Mouse (Mus musculus) thymus, postnatal 36 days (tissue): ENCODE measurements around the gene Gm20696.

Experiments used
- DNase-seq, 2 experiments: peaks; one replicate each; pipeline ENCODE4 v3.0.0; 2022; ENCODE audit warnings: mixed read lengths in 2 of 2

The Gm20696 gene

DNA sequence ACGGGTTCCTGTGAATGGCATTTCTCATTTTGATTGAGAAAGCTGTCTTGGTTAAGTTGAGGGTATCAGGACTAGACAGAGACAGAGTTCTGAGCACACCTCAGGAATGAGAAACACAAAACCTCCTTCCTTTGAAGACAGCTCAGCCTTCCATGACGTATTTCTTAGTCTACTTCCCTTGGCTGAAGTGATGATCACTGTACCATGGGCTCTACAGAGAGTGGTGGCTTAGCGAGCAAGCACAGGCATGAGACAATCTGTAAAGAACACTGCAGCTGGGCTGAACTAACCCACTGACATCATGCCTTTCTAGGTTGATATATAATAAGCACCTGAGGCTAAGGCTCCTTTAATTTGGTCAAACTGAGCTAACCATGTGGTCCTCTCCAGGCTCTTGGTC lies 316.0 kb downstream of the Gm20696 start:
- no peak for DNase-seq

DNA sequence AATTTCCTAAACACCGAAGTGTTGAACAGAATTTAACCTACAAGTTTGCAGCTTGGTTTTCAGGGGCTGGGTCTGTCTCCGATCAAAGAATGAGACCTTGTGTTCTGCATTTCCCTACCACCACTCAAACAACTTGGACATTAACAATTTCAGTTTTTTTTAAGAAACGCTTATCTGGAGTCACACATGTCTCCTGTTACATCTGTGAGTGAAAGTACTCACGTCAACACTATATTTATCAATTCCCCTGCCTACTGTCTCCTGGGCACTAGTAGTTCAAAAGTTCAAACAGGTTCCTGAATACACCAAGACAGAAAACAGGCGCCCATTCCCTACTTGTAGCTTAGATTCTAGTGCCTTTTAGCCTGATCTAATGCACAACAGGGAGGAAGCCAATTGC lies 316.4 kb downstream of the Gm20696 start:
- DNase-seq, result no peak

DNA sequence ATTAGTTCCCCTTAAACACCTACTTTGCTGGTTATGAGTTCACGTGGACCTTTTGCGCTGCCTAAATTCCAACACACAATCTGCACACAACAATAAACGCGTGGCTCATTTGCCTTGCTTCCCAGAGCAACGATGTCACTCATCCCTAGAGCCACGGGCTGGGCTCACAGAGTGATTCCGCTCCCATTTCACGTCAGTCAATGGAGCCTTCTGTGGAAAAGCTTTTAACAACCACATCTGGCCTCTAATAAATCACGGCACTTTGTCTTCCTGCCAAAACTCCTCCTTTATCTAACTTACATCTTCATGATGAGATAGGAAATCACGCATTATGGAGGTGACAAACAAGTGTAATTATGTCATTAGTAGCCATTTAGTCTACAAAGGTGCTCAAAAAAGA lies 318.8 kb downstream of the Gm20696 start:
- no peak for DNase-seq

DNA sequence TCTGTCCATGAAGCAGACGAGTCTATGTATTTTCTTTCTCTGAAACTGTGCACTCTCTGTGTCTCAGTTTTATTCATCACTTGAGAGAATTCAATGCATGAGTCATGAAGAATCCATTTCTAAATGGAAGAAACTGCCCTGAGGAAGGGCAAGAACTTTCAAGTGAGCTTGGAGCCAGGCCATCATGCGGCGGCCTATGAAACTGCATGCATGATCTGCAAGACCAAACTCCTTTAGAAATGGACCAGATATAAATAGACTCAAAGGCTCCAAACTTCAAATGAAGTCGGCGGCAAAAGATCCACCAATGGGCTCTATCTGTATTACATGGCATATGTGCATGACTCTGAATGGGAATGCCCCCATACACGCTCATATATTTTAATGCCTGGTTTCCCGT lies 321.6 kb downstream of the Gm20696 start:
- DNase-seq, result no peak

DNA sequence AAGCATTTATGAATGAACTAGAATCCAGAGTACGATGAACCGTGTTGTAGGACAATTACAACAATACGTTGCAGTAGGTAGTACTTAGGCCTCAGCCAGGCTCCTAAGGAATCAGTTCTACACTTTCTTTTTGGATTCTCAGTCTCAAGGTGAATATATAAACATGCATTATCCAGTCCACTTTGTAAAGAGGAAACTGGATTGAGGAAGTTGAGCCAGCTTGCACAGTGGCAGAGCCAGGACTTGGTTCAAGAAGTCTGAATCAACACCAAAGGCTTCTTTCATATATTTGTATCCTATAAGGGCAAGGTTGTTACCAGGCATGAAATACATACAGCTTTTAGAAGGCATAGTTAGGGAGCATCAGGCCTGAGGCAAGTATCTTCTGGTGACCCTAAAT lies 322.2 kb downstream of the Gm20696 start:
- no peak for DNase-seq

DNA sequence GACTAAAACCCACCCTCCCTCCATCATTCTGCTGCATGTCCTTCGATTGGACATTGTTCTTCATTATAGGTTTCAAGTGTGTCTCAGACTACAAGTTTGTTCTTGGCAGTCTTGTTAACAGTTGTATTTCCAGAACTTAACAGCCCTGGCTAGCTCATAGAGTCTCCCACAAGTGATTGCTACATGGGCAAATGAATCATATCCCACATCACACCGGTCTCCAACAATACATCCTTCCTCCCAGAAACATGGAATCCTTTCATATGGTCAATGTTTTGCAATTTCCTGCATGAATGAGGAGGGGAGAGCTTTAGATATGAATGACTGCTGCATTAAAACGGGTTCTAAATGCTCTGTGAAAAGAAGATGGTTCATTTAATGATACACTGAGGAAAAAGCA lies 322.8 kb downstream of the Gm20696 start:
- DNase-seq, result no peak

DNA sequence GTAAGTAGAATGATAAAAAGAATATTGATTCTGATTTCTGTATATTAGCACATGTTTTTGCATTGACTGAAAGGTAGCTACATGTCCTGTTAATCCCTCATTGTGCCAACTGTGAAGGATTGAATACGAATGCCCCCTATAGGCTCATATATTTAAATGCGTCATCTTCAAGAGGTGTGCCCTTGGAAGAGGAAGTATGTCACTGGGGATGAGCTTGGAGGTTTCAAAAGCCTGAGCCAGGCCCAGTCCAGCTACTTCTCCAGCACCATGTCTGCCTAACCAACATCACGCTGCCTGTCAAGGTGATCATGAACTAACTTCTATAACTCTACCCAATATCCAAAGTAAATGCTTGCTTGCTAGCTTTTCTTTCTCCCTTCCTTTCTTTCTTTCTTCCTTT lies 324.2 kb downstream of the Gm20696 start:
- no peak for DNase-seq

DNA sequence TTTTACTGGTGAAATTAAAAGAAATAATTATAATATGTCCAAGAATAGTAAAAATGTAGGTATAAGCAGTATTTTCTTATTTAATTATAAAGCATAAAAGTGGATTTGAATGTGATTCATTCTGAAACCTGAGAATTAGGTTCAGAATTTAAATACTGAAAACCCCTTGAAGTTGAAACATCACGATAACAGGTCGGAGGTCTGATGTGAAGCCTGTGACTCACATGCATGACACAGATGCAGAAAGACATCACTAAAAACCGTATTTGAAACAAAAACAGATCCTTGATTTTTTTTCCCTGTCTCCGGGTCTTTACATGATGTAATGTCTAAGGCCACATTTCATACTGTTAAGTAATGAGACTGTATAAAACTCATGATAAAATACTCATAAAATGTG lies 325.7 kb downstream of the Gm20696 start:
- no peak for DNase-seq

DNA sequence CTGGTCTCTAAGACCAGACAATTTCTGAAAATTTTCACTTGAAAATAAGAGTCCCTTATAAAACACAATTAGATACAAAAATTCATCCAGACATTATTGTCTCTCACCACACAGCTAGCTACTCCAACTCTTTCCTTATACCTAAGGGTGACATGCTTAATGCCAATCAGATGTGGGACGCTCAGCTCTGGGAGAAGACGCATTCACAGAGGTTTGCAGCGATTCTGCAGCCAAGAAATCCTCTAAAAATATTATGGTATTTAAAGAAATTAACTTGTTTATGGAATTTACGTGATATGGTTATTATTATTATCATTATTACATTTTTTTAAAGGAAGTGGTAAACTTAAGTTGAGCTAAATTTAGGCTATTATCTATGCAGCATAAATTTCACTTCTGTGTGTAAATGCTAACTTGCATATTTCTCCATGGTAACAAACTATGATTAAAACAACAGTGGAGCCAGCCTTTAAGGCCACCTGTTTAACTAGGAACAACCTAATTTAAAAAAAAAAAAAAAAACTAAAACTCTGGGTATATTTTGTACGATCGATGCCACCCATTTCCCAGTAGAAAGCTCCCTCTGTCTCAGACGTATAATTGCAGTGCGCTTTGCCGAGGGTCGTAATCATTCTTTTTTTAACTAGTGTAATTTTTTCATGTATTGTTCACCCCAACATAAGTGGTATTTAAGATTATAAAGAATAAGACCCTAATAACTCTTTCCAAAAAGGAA lies 326.4 kb downstream of the Gm20696 start:
- no peak for DNase-seq

DNA sequence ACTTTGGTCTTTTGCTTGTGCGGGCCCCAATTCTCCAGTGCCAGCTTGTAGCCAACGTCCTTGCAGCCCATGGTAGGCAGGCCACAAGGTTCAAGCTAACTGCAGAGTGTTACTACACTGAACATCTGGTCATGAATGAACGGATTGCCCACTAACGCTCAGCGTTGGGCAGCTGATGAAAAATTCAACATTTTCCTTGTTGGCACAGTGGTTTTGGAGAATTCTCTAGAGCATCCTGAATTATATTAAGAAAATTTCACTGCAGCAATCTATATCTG lies 327.3 kb downstream of the Gm20696 start:
- no peak for DNase-seq

DNA sequence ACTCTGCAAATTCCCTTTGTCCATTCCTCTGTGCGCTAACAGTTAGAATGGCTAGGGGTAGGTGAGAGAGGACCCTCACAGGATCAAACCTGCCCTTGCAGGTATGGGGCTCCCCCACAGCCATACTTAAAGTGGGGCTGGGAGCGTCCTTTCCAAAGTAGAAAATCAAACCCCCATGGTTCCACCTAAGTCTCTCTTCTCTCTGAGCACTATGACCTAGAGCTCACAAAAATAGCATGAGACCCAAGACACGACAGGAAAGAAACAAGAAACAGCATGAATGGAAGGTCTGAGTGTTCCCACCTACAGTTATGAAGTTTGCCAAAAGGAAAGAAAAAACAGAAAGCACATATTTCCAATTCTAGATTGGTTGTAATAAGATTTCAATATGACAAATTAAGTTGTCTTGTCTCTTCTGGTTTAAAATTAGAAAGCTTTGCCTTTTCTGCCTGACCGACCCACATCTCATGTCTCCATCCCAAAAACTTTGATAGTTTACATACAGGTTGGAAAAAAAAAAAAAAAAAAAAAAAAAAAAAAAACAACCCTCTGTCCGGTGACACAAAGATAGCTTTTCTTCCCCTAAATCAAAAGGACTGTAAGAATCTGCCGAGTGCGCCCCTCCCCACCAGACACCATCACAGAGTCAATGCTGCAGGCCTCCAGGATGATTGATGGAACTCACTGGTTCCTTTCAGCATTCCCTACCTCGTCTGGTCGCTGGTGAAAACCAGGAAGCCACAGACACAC lies 327.8 kb downstream of the Gm20696 start:
- no peak for DNase-seq

DNA sequence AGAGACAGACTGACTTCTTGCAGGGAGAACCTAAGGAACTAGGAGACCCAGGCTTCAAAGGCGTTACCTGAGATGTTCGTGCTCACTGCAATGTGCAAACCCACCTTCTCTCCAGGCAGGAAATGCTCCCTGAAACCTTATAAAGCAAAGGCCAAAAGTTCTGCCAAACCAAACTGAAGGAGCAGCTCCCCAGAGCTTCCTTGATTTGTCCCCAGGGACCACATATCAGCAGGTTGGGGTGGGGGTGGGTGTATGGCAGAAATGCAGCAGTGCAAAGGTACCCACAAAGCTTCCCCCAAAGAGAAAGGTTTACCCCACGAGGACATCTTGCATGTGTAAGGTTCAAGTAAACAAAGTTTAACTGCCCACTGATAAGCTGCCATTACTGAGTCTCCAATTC lies 328.4 kb downstream of the Gm20696 start:
- no peak for DNase-seq

DNA sequence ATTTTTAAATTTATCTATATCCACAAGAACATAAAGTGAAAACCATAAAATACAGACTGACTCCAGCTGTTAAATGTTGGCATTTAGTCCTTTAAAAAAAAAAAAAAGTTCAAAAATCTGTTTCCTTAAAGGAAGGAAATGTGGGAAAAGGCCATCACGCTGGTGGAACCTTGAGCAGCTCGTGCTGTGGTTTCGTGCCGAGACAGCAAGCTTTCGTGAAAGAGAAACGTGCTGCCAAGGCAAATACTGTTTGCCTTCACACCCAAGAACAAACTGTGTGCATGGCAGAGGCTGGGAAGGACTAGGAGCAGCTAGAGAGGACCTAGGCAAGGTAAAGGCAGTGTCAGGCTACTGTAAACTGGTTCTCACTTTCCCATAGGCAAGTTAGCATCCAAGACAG lies 329.0 kb downstream of the Gm20696 start:
- no peak for DNase-seq

DNA sequence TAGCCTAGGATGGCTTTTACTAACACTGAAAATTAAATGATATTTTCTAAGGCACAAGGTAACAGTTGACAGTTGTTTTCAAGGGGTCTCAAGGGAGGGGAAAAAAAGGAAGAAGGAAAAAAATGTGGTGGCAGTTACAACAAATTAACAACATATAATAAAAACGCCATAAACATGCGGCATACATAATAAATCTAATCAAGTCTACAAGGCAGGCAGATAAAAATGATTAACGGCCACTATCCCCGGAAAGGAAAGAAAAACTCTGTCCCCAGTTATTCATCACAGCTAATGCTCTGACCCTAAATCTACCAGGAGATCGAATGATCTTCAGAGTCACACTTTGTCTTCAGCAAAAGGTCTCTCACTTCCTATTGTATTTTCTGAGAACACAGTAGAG lies 330.4 kb downstream of the Gm20696 start:
- no peak for DNase-seq

DNA sequence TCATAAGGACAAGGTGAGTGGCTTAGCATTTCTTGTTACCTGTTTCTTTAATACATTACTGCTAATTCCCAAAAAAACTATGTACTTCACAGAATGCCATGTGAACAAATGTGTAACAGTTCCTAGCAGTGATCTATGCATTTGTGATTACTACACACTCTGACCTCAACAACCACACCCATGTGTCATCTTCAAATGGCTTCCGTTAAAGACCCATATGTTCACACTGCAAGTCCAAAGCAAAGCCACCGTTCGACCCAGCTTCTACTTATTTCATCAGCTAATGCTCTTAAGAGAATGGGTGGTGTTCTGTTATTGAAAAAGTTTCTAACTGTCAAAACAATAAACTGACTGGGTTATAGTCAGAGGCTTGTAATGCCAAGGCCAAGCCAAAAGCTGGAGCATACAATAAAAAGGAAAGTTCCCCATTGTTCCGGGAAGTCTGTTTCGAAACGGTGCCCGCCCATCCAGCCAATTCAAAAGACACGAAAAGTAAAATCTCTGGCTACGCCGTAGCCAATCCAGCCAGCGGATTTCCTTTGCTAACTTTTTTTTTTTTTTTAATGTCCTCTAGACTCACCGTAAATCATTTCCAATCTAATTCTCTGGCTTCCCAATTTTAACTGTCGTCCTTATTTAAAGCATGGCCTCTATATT lies 331.3 kb downstream of the Gm20696 start:
- no peak for DNase-seq

DNA sequence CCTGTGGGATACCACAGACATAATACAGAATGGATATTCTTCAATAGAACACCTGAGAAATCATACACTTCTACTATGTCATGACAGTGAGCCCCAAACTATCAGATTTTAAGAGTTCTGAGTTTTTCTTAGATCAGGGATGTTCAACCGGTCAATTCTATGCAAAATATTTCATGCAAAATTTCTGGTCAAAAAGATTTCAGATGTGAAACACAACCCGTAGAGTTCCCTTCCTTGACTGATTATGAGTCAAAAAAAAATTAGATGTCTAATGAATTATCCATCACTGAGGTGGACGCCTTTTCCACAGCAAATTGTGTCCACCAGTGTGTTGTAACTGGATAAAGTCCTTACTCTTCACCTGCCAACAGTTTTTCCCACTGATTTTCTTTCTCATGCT lies 332.3 kb downstream of the Gm20696 start:
- no peak for DNase-seq

DNA sequence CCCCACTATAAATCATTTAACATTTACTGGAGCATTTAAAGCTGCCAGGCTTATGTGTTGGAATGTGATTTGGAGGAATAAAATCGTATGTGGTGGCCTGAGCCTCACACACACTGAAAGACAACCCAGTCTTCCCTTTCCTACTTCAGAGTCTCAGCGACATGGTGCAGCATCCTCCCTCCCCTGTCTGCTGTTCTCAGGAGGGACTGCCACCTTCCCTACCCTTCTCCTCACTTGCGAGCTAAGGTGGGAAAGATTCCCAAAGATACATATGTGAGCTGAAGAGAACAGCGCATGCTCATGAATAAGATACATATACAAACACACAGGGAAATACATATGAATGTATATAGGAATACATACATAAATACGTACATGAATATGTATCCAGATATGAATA lies 333.5 kb downstream of the Gm20696 start:
- no peak for DNase-seq

DNA sequence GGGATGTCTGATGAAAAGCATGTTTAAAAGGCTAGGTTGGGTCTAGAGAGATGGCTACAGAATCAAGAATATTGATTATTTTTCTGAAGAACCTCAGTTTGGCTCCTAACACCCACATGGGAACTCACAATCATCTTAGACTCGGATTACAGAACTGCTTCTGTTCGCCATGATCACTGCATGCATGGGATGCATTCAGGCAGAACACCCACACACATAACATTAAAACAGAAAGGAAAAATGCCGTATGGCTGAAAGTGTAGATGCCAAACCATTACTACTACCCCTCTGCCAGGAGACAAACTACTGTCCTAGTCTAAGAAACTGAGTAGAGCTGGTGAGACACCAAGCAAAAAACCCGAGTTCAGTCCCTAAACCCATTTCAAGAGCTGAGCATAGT lies 336.4 kb downstream of the Gm20696 start:
- DNase-seq, result no peak

DNA sequence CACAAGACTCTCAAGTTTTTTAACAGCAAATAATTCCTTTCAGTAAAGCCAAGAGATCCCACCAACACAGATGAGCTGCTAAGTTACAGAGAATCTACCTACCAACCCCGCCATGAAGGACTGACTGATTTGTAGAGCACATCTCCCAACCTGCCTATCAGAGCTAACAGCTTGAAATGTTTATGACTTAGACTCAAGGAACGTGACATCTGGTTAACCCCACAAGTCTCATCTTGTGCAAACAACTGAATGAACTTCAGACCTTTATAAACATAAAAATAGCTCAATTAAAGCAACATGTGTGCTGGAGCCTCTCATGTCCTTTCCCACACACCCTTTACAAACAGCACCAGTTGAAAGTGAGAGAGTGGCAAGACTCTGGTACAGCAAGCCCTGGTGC lies 338.0 kb downstream of the Gm20696 start:
- no peak for DNase-seq

DNA sequence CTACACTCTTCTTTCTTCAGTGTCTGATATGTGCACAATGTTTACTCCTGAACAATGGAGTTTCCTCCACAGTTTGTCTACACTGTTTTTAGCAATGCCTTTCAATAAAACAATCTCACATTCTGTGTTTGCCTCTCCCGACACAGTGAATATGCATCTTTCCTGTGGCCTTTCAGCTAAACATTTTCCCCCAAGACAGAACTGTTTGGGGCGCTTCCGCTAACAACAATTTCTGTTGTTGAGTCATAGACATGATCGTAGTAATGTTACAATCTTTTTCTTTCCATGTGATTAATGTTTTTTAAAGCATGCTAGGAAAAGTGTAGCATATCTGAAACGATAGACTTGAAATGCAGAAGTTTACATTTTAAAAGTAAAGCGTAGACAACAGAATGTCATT lies 338.5 kb downstream of the Gm20696 start:
- no peak for DNase-seq

DNA sequence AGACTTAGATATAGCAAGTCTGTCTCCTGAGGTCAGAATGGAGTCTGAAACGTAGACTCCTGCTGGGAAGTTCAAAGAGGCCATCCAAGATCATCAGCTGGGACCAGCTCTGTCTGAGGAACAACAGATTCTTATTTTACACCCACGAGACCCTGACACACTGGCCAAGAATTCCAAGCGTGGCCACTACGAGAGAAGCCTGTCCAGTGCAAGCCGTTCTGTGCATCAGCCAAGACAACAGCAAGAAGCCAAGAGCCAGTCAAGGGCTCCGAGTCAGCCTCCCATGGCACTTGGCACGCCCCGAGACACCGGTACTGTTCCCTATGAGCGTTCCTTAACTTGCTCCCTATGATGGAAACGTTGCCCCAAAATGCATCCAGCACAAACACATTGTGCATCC lies 338.9 kb downstream of the Gm20696 start:
- DNase-seq, result no peak

DNA sequence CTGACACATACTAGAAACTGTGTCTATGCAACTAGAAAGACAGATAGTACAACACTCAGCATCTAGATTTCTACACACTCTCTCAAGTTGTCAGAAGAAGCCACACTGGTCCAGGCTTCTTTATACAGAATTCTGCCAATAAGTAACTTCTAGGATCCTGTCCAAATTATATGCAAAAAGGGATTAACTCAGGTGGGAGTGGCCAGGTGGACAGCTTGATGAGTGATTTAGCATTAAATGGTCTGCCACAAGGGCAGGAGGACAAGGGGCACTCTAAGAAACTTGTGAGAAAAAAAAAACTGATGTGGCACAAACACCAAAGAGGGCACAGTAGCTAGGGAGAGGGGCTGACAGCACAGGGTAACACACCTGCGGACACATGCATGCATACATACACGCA lies 340.7 kb downstream of the Gm20696 start:
- DNase-seq, result no peak

DNA sequence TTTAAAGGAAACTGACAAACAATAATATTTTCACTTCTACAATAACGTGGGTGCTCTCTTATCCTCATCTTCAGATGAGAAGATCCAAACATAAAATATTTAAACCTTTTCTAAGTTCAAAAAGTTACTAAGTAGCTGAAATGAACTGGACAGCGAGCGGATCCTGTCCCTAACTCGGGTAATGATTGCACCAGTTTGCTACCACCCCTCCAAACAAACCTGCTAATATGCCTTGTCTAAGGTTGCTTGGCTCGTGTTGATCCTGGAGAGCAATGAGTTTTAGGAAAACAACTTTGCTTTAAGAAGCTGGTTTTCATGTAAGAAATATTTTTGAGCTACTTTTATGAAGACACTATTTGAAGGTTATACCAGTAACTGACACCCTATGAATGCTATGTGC lies 341.1 kb downstream of the Gm20696 start:
- DNase-seq, result no peak

DNA sequence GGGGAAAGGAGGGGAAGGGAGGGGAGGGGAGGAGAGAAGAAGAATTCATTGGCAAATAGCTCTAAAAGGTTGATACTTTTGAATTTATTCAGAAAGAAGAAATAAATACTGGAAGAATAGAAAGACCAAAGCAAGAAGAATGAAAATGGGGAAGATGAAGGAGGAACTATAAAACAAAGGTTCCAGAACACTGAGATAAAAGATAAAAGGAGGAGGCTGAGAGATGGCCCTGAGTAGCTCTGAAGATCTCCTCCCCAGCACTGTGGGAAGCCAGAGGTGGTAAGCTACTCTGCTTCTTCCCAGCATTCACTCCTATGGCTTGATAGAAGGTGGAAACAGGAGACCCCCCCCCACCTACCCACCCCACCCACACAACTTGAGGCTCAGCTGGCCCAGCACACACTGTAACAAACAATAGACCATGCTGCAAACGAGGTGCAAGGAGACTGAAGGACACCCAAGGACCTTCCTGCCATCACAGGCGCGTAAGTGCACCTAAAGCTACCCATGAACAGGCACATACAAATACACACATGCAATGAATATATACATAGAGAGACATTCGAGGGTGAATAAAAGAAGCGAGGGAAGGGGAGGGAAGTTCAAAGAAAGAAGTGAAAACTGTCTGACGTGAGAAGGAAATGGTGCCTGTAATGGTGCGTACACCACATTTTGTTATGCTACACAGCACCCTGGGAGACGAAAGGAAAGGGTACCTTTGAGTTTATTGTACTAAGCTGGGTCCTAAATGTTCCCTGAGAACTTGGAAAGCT lies 344.3 kb downstream of the Gm20696 start:
- DNase-seq, result no peak
